Mouse (Mus musculus) CH12.LX (cell line): ENCODE measurements around the gene Wwtr1. TPM values are rescaled to one million over a fixed set of nuclear protein-coding genes. Genes with fewer than 3 reads are reported as not detected.

Source experiments
- DNase-seq: peaks from one replicate; pipeline ENCODE4 v3.0.0-alpha.2; 2013; ENCODE audit errors: extremely low read depth
- H3K27ac ChIP-seq: 2 replicates; pipeline ENCODE4 v1.5.1; 2012; ENCODE audit warnings: low read depth, mild to moderate bottlenecking, control low read depth, moderate library complexity; ENCODE audit not compliant: insufficient read depth
- H3K27me3 ChIP-seq: replicated peaks from 2 replicates; pipeline ENCODE3; 2012; ENCODE audit warnings: inconsistent platforms
- H3K36me3 ChIP-seq, 2 experiments: replicated peaks in 1 of 2; 2 replicates each; pipeline versions ENCODE3 to v1.6.1; 2012; ENCODE audit warnings: inconsistent platforms in 1 of 2, low read length in 1 of 2, mild to moderate bottlenecking in 1 of 2, mixed read lengths in 1 of 2, moderate library complexity in 1 of 2; ENCODE audit not compliant: control insufficient read depth in 1 of 2, insufficient read depth in 1 of 2
- H3K4me1 ChIP-seq, 2 experiments: 2 replicates each; pipeline ENCODE4 v1.6.1; 2012; ENCODE audit warnings: inconsistent platforms in 1 of 2, moderate library complexity in 1 of 2; ENCODE audit not compliant: insufficient read depth in 2 of 2, control insufficient read depth in 1 of 2
- H3K4me2 ChIP-seq: 2 replicates; pipeline ENCODE4 v1.6.1; 2012; ENCODE audit warnings: low read depth, mild to moderate bottlenecking, control low read depth; ENCODE audit not compliant: poor library complexity, insufficient read depth, severe bottlenecking
- H3K4me3 ChIP-seq, 3 experiments: fragments of 150-350 bp in 1 of 3; sonication (generic) in 1 of 3; replicated peaks in 1 of 3; 2 replicates each; pipeline versions ENCODE3 to v1.5.1; 2011 to 2012; ENCODE audit warnings: low read depth in 2 of 3, low read length in 2 of 3, mild to moderate bottlenecking in 2 of 3, moderate library complexity in 2 of 3, control low read depth in 1 of 3, improper control_type of control experiment in 1 of 3, inconsistent platforms in 1 of 3, mixed read lengths in 1 of 3; ENCODE audit not compliant: poor library complexity in 1 of 3
- H3K79me2 ChIP-seq: replicated peaks from 2 replicates; pipeline ENCODE4 v1.6.1; 2012; ENCODE audit warnings: mild to moderate bottlenecking, moderate library complexity; ENCODE audit not compliant: control insufficient read depth, poor library complexity, insufficient read depth, severe bottlenecking; ENCODE audit errors: extremely low read depth
- H3K9ac ChIP-seq: 2 replicates; pipeline ENCODE4 v1.6.1; 2012; ENCODE audit warnings: low read depth, mild to moderate bottlenecking, control low read depth, moderate library complexity; ENCODE audit not compliant: insufficient read depth
- H3K9me3 ChIP-seq: replicated peaks from 2 replicates; pipeline ENCODE3; 2012; ENCODE audit warnings: low read length, inconsistent platforms, mixed read lengths
- CHD1 ChIP-seq: IDR thresholded peaks from 2 replicates; pipeline ENCODE4 v1.6.1; 2012; ENCODE audit warnings: low read depth, low read length, improper control_type of control experiment, inconsistent platforms
- CTCF ChIP-seq, 2 experiments: IDR thresholded peaks in 1 of 2; conservative IDR thresholded peaks in 1 of 2; 2 replicates each; pipeline ENCODE4 v1.5.1; 2011 to 2012; ENCODE audit warnings: low read depth in 2 of 2, low read length in 2 of 2, improper control_type of control experiment in 1 of 2, inconsistent platforms in 1 of 2, mild to moderate bottlenecking in 1 of 2, moderate library complexity in 1 of 2
- ELF1 ChIP-seq: IDR thresholded peaks from 2 replicates; pipeline ENCODE4 v1.6.1; 2014; ENCODE audit warnings: low read depth, mild to moderate bottlenecking, inconsistent platforms, low read length, improper control_type of control experiment
- EP300 ChIP-seq: IDR thresholded peaks from 2 replicates; pipeline ENCODE4 v1.6.1; 2011; ENCODE audit warnings: low read length, improper control_type of control experiment
- ETS1 ChIP-seq: conservative IDR thresholded peaks from 2 replicates; pipeline ENCODE4 v1.6.1; 2012; ENCODE audit warnings: low read depth, mild to moderate bottlenecking, inconsistent platforms, low read length, improper control_type of control experiment, moderate library complexity
- HCFC1 ChIP-seq: IDR thresholded peaks from 2 replicates; pipeline ENCODE4 v1.6.1; 2012; ENCODE audit warnings: low read depth, mild to moderate bottlenecking, inconsistent platforms, low read length, improper control_type of control experiment
- MAFK ChIP-seq: IDR thresholded peaks from 2 replicates; pipeline ENCODE4 v1.6.1; 2011; ENCODE audit warnings: low read length, improper control_type of control experiment; ENCODE audit not compliant: insufficient replicate concordance
- MEF2A ChIP-seq: IDR thresholded peaks from 2 replicates; pipeline ENCODE4 v1.6.1; 2014; ENCODE audit warnings: low read depth, mild to moderate bottlenecking, inconsistent platforms, low read length, improper control_type of control experiment, borderline replicate concordance
- MXI1 ChIP-seq: IDR thresholded peaks from 2 replicates; pipeline ENCODE4 v1.6.1; 2011; ENCODE audit warnings: mild to moderate bottlenecking, low read depth, low read length, improper control_type of control experiment
- MYC ChIP-seq: IDR thresholded peaks from 2 replicates; pipeline ENCODE4 v1.6.1; 2011; ENCODE audit warnings: low read depth, mild to moderate bottlenecking, improper control_type of control experiment, low read length
- POLR2AphosphoS2 ChIP-seq: IDR thresholded peaks from 2 replicates; pipeline ENCODE4 v1.6.1; 2011; ENCODE audit warnings: low read depth, low read length, improper control_type of control experiment
- RCOR1 ChIP-seq: conservative IDR thresholded peaks from 2 replicates; pipeline ENCODE4 v1.6.1; 2012; ENCODE audit warnings: low read depth, mild to moderate bottlenecking, inconsistent platforms, low read length, improper control_type of control experiment
- TBP ChIP-seq: conservative IDR thresholded peaks from 2 replicates; pipeline ENCODE4 v1.6.1; 2011; ENCODE audit warnings: low read depth, low read length, improper control_type of control experiment
- UBTF ChIP-seq: IDR thresholded peaks from 2 replicates; pipeline ENCODE4 v1.6.1; 2012; ENCODE audit warnings: low read depth, mild to moderate bottlenecking, inconsistent platforms, low read length, improper control_type of control experiment, moderate library complexity
- ZNF384 ChIP-seq: IDR thresholded peaks from 2 replicates; pipeline ENCODE4 v1.6.1; 2012; ENCODE audit warnings: low read depth, low read length, improper control_type of control experiment, inconsistent platforms
- dilution Hi-C: fragments of 300-500 bp; cut with MboI; formaldehyde crosslinking; loops from 2 replicates; pipeline ENCODE4 v1.14.3; 2020; ENCODE audit warnings: low sequenced_read_pairs; ENCODE audit not compliant: extremely low pct_unique_long_range_greater_than_20kb, extremely low pct_ligation_motif_present
- in situ Hi-C: fragments of 300-500 bp; cut with MboI; formaldehyde crosslinking; loops from 3 replicates; pipeline ENCODE4 v1.14.3; 2019; ENCODE audit warnings: low sequenced_read_pairs, low pct_ligation_motif_present, low pct_unique_long_range_greater_than_20kb, mixed read lengths
- polyA plus RNA-seq: library from polyadenylated mRNA; unstranded; fragments of >175 nt; gene quantifications from 2 replicates; pipeline ENCODE4 v1.2.1, GENCODE M21; 2012; ENCODE audit warnings: low read depth; ENCODE audit not compliant: insufficient read length
- total RNA-seq, 2 experiments: library from RNA; depleted of rRNA; stranded (reverse); fragments of 300-350 nt in 1 of 2; fragments of >200 nt in 1 of 2; gene quantifications; 2 replicates each; pipeline ENCODE4 v1.2.3; 2012 to 2014

Wwtr1 gene
- total and polyA plus RNA-seq, 3 experiments = 12.8 to 14.8 (median 13.5) TPM

DNA sequence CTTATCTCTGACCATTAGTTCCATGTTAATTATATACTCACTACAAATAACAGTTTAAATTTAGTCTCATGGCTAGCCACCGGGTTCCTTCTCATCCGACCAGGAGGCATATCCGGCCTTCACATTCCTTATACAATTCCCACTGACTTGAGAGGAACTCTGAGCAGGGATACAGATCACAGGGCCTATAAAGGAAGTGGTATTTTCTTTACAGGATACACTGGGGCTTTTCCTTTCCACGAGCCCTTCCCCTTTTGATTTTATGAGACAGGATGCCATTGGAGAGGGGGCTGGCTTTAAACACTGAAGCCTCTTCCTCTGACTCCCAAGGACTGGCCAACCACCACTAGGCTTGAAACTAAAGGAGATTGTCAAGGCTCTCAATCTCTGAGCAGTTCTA is 59.6 kb downstream of the Wwtr1 start:
- Histone ChIP-seq H3K27ac (no peak overlapping the region), H3K4me2 (no peak overlapping the region), H3K4me1 (peaks cover 0 to 49% of the 10 kb centered on the region in 2 experiments; a peak in 2 of 4 replicates), H3K4me3 (no peak overlapping the region), H3K79me2 (no peaks in the 10 kb centered on the region), H3K27me3 (no peaks in the 10 kb centered on the region), H3K36me3 (peaks cover 0 to 12% of the 10 kb centered on the region in 2 experiments), H3K9ac (no peak overlapping the region), H3K9me3 (no peaks in the 10 kb centered on the region)
- dilution Hi-C loops = no loop called here
- in situ Hi-C loops = no loop called here
- TF ChIP-seq HCFC1 (no peak), UBTF (no peak), CHD1 (no peak), ETS1 (no peak), MYC (no peak), EP300 (no peak), RCOR1 (no peak), ELF1 (no peak), MEF2A (no peak), POLR2AphosphoS2 (no peak), ZNF384 (no peak), MAFK (no peak), MXI1 (no peak)
- no peak for DNase-seq

DNA sequence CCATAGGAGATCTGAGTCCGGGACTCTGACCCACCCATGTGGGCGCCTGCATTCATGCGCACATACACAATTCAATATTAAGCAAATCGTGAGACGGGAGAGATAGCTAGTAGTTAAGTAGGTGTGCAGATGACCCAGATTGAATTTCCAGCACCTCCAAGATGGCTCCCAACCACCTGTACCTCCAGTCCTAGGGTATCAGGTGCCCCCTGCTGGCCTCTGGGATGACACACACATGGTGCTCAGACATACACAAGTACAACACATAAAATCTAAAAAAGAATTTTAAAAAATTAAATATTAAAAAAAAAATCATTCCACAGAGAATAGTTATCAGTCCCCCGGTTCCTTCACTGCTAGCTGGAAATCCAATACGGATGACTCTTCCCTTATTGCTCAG is 60.7 kb downstream of the Wwtr1 start:
- H3K4me3 ChIP-seq = no peak overlapping the region
- no peak overlapping the region for H3K4me2 ChIP-seq
- H3K27me3 ChIP-seq = no peaks in the 10 kb centered on the region
- H3K79me2 ChIP-seq = no peaks in the 10 kb centered on the region
- H3K9ac ChIP-seq = no peak overlapping the region
- in situ Hi-C loops (no loop called here), dilution Hi-C loops (no loop called here)
- no peak for DNase-seq
- H3K4me1 ChIP-seq = peaks cover 0 to 51% of the 10 kb centered on the region in 2 experiments; a peak in 2 of 4 replicates
- H3K9me3 ChIP-seq = no peaks in the 10 kb centered on the region
- peaks cover 0 to 11% of the 10 kb centered on the region in 2 experiments for H3K36me3 ChIP-seq
- TF ChIP-seq TBP = no peak
- peak in 1 of 2 experiments; percentile 15; a peak in 1 of 4 replicates for TF ChIP-seq CTCF (conservative IDR thresholded peaks at IDR 0.05 in 1 of 2, IDR thresholded peaks at IDR 0.05 in 1 of 2; ENCODE audit: low read depth in 2 of 2, low read length in 2 of 2)
- H3K27ac ChIP-seq = no peak overlapping the region
